8 mouse cellular contexts compared by ENCODE assay signal in the genomic region with DNA sequence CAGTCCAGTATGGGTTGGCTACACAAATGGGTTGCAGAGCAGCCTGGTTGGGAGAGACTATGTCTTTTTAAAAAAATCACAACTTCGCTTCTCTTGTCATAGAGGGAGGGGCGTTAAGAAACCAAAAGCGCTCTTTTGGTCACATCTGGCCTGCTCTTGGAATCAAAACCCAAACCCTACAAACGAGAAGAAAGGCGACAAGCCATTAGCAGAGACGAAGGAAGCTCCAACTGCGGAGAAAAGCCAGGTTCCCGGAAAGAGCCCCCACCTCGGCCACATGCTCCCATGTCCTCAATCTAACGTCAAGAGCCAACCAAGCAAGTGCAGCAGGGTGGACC. TPM values are rescaled to one million over a fixed set of nuclear protein-coding genes. Genes with fewer than 3 reads are reported as not detected.
DNase-seq lines count a peak whose midpoint lies in the region; ATAC-seq and TF ChIP-seq lines count a peak whose summit lies in the region.

No protein-coding gene starts in this region.

- no peak for DNase-seq in kidney, postnatal 0 days (ENCODE audit: low spot score)
- DNase-seq in kidney, adult 8-10 months: no peak
- DNase-seq in hindbrain, postnatal 0 days (ENCODE audit: low spot score): no peak
- DNase-seq in adrenal gland, postnatal 25 days: no peak
- no peak for DNase-seq in layer of hippocampus, adult 11-12 months (ENCODE audit: low spot score)
- no peak for DNase-seq in gastrocnemius, postnatal 25 days

- H3K4me1 ChIP-seq in kidney, postnatal 0 days (replicated peaks; ENCODE audit: insufficient read depth, low read length): no peaks in the 10 kb centered on the region
- peaks cover 3% of the 10 kb centered on the region; the same call in 1 of the 2 replicates for H3K4me1 ChIP-seq in cortical plate, adult 2 months (ENCODE audit: control insufficient read depth, insufficient read depth, low read length)
- no peaks in the 10 kb centered on the region for H3K4me1 ChIP-seq in hindbrain, postnatal 0 days (ENCODE audit: insufficient read depth, low read length)

- no peaks in the 10 kb centered on the region for H3K27me3 ChIP-seq in kidney, postnatal 0 days (ENCODE audit: insufficient read depth, low read length)
- H3K27me3 ChIP-seq in hindbrain, postnatal 0 days (ENCODE audit: insufficient read depth, low read length): no peaks in the 10 kb centered on the region
- no peaks in the 10 kb centered on the region for H3K27me3 ChIP-seq in myocyte (ENCODE audit: control insufficient read depth, insufficient read depth, insufficient read length)

- peaks cover 52% of the 10 kb centered on the region for H3K79me2 ChIP-seq in myocyte (ENCODE audit: control insufficient read depth, insufficient read depth)

- peak overlapping the region; percentile 74 for H3ac ChIP-seq in myocyte (ENCODE audit: control insufficient read depth, insufficient read length)

- H3K4me3 ChIP-seq in kidney, postnatal 0 days (replicated peaks; ENCODE audit: low read depth, low read length): peak overlapping the region; percentile 90
- H3K4me3 ChIP-seq in cortical plate, adult 2 months (ENCODE audit: insufficient read depth, low read length): peak overlapping the region; percentile 65
- H3K4me3 ChIP-seq in hindbrain, postnatal 0 days (ENCODE audit: low read length): peak overlapping the region; percentile 78
- peak overlapping the region; percentile 93 for H3K4me3 ChIP-seq in myocyte

- ATAC-seq in kidney, postnatal 0 days (replicated peaks; ENCODE audit: low FRiP score, low read depth): no peak
- ATAC-seq in hindbrain, postnatal 0 days: no peak

- peak overlapping the region; percentile 88 for H3K9ac ChIP-seq in kidney, postnatal 0 days (ENCODE audit: low read depth, low read length)
- H3K9ac ChIP-seq in hindbrain, postnatal 0 days (replicated peaks; ENCODE audit: low read length): peak overlapping the region; percentile 87

- H3K4me2 ChIP-seq in kidney, postnatal 0 days (ENCODE audit: low read length): peak overlapping the region; percentile 57
- H3K4me2 ChIP-seq in hindbrain, postnatal 0 days (ENCODE audit: low read depth, low read length): peak overlapping the region; percentile 61
- H3K4me2 ChIP-seq in myocyte (ENCODE audit: low read depth): peak overlapping the region; percentile 88

- 0 out of 2 replicates have a peak, but pooled peaks cover 3% of the 10 kb centered on the region for H3K36me3 ChIP-seq in kidney, postnatal 0 days (ENCODE audit: insufficient read depth, low read length)
- H3K36me3 ChIP-seq in hindbrain, postnatal 0 days (ENCODE audit: insufficient read depth, low read length): peaks cover 11% of the 10 kb centered on the region; the same call in 1 of the 2 replicates
- H3K36me3 ChIP-seq in myocyte (ENCODE audit: control insufficient read depth, insufficient read depth): peaks cover 22% of the 10 kb centered on the region

- TF ChIP-seq POLR2A in cortical plate, adult 2 months (IDR thresholded peaks at IDR 0.05; ENCODE audit: extremely low read depth, insufficient read depth, low read length): no peak
- TF ChIP-seq POLR2A in myocyte (IDR thresholded peaks at IDR 0.05; ENCODE audit: insufficient read length, low read depth): no peak

- no peaks in the 10 kb centered on the region for H3K9me3 ChIP-seq in kidney, postnatal 0 days (replicated peaks; ENCODE audit: low read length)
- no peaks in the 10 kb centered on the region for H3K9me3 ChIP-seq in hindbrain, postnatal 0 days (ENCODE audit: low read length)

- H3K27ac ChIP-seq in kidney, postnatal 0 days: peak overlapping the region; percentile 99
- peak overlapping the region; percentile 48; the same call in 1 of the 2 replicates for H3K27ac ChIP-seq in cortical plate, adult 2 months (ENCODE audit: insufficient read depth, low read length)
- H3K27ac ChIP-seq in hindbrain, postnatal 0 days: peak overlapping the region; percentile 97

- TF ChIP-seq CTCF in kidney, postnatal 0 days (IDR thresholded peaks at IDR 0.05; ENCODE audit: low read depth): no peak
- no peak for TF ChIP-seq CTCF in cortical plate, adult 2 months (IDR thresholded peaks at IDR 0.05; ENCODE audit: extremely low read depth, insufficient read depth, low read length)
- no peak for TF ChIP-seq CTCF in hindbrain, postnatal 0 days (IDR thresholded peaks at IDR 0.05; ENCODE audit: low read depth)

- WGBS in kidney, postnatal 0 days: under 1% methylated on average over 10 of the region's 10 CpGs
- WGBS in hindbrain, postnatal 0 days: 1% methylated on average over 10 of the region's 10 CpGs

TF ChIP-seq in myocyte, 11 proteins besides CTCF, POLR2A, EP300 and RAD21:
- TF ChIP-seq E2F4 (IDR thresholded peaks at IDR 0.05; ENCODE audit: insufficient read depth) (no peak), CEBPB (IDR thresholded peaks at IDR 0.05; ENCODE audit: insufficient read depth, poor library complexity, severe bottlenecking) (no peak)
TF ChIP-seq in myocyte: peak in this region for 0.

RNA-seq across cellular contexts. Expression of a gene that starts 1.2 kb away (rescaled TPM):
- 40.9 and 45.1 TPM in 2 replicates for polyA plus RNA-seq in kidney, postnatal 0 days (2015; fragmentation: Nextera tagmentation; extraction: Ambion mirVana)
- polyA plus RNA-seq in cortical plate, adult 2 months (2012; rRNA removed): 32.1 and 33.6 TPM in 2 replicates
- total RNA-seq in hindbrain, postnatal 0 days (2014; rRNA removed): 27.2 and 37.6 TPM in 2 replicates
- polyA plus RNA-seq in hindbrain, postnatal 0 days (2015; fragmentation: Nextera tagmentation; extraction: Ambion mirVana): 31.5 and 33.0 TPM in 2 replicates
- 21.6 TPM for polyA plus RNA-seq in myocyte (2012; fragmentation: generic; extraction: Trizol)
- 81.2 and 89.5 TPM in 2 replicates for total RNA-seq in adrenal gland, postnatal 25 days (2021)
- 10 to 100 TPM; 25.9 to 26.7 TPM for total RNA-seq in gastrocnemius, postnatal 25 days (2021)

RNA-seq across cellular contexts. Expression of a gene that starts 8.8 kb away (rescaled TPM):
- 20.1 and 20.7 TPM in 2 replicates for polyA plus RNA-seq in kidney, postnatal 0 days (2015; fragmentation: Nextera tagmentation; extraction: Ambion mirVana)
- 28.6 and 30.7 TPM in 2 replicates for polyA plus RNA-seq in cortical plate, adult 2 months (2012; rRNA removed)
- 34.5 and 38.5 TPM in 2 replicates for total RNA-seq in hindbrain, postnatal 0 days (2014; rRNA removed)
- polyA plus RNA-seq in hindbrain, postnatal 0 days (2015; fragmentation: Nextera tagmentation; extraction: Ambion mirVana): 19.4 and 19.8 TPM in 2 replicates
- 4.7 TPM for polyA plus RNA-seq in myocyte (2012; fragmentation: generic; extraction: Trizol)
- 29.5 and 30.1 TPM in 2 replicates for total RNA-seq in adrenal gland, postnatal 25 days (2021)
- 10 to 100 TPM; 15.7 to 17.2 TPM for total RNA-seq in gastrocnemius, postnatal 25 days (2021)

Comparison
In these comparisons a context has a peak if more than half of its experiments do, and no peak if none do; other contexts are left out.
1. H3K27ac ChIP-seq: peak in every context shown above with its lines; median percentile 99 in kidney, postnatal 0 days; 97 in hindbrain, postnatal 0 days; 48 in cortical plate, adult 2 months.